In genomic region chr8:44877066-44877465, GRCm38 (mm10) we compare ENCODE assay signal across 26 mouse cellular contexts. TPM values are rescaled to one million over a fixed set of nuclear protein-coding genes. Genes with fewer than 3 reads are reported as not detected.
DNase-seq lines count a peak whose midpoint lies in the region; ATAC-seq and TF ChIP-seq lines count a peak whose summit lies in the region.
"Had no signal": no experiment of that assay in that cellular context is flagged by ENCODE, and none has a peak within 500 bp of the region (broad histone marks: within the 10 kb centered on the region; RNA-seq: fewer than 3 reads in every experiment).

No protein-coding gene starts in this region.

- no peaks in the 10 kb centered on the region for H3K36me3 ChIP-seq in C2C12 (ENCODE audit: control insufficient read depth, insufficient read depth)
- H3K36me3 ChIP-seq: heart, embryonic 13.5 days; hindbrain, embryonic 10.5 days; hindbrain, embryonic 15.5 days; midbrain, embryonic 13.5 days; neural tube, embryonic 15.5 days had no signal

- peak; percentile 12 for DNase-seq in kidney, postnatal 10 days
- no peak for DNase-seq in kidney, postnatal 36 days
- DNase-seq in lung, postnatal 36 days = peak; percentile 10
- DNase-seq in lung, postnatal 14 days = no peak
- DNase-seq in mesoderm, embryonic 11.5 days (ENCODE audit: low read depth, low spot score) = peak; percentile 12
- DNase-seq: adrenal gland, adult 2 months; adrenal gland, postnatal 36 days; cerebellum, adult 2 months; cerebellum, postnatal 14 days; forebrain, postnatal 0 days; heart, postnatal 10 days; kidney, adult 18-20 months; layer of hippocampus, adult 9-11 months; liver; retina, postnatal 1 day; right cerebral cortex, postnatal 14 days; thymus, postnatal 4 days had no signal

- ATAC-seq in megakaryocyte, adult 5-6 weeks (ENCODE audit: poor library complexity, severe bottlenecking) = no peak
- ATAC-seq: activated CD4-positive, CD25-positive, alpha-beta regulatory T cell, adult 4 months; forebrain, postnatal 0 days; midbrain, embryonic 13.5 days had no signal

- TF ChIP-seq CTCF in C2C12 (IDR thresholded peaks at IDR 0.05; ENCODE audit: control insufficient read depth, insufficient read depth, insufficient read length) = no peak

- H3K79me3 ChIP-seq in C2C12 (ENCODE audit: low read depth) = no peaks in the 10 kb centered on the region

- H3K27me3 ChIP-seq in C2C12 (ENCODE audit: control insufficient read depth, insufficient read depth, insufficient read length) = no peaks in the 10 kb centered on the region
- H3K27me3 ChIP-seq: heart, embryonic 13.5 days; hindbrain, embryonic 15.5 days; megakaryocyte, embryonic 14.5 days; midbrain, embryonic 13.5 days; neural tube, embryonic 15.5 days had no signal

- H3ac ChIP-seq in C2C12 (ENCODE audit: control insufficient read depth, insufficient read length, low read depth) = no peak overlapping the region

- H3K79me2 ChIP-seq in C2C12 (ENCODE audit: control insufficient read depth, insufficient read depth) = no peaks in the 10 kb centered on the region

- no peak overlapping the region for H3K4me3 ChIP-seq in C2C12 (ENCODE audit: insufficient read depth, poor library complexity, severe bottlenecking)
- H3K4me3 ChIP-seq: heart, embryonic 13.5 days; hindbrain, embryonic 10.5 days; hindbrain, embryonic 15.5 days; megakaryocyte, embryonic 14.5 days; midbrain, embryonic 13.5 days; neural tube, embryonic 15.5 days had no signal

TF ChIP-seq in C2C12, 6 proteins besides CTCF, POLR2A, EP300 and RAD21:
- TF ChIP-seq MAX (IDR thresholded peaks at IDR 0.05) = peak; percentile 31
- no peak for TF ChIP-seq USF1 (IDR thresholded peaks at IDR 0.05; ENCODE audit: low read depth)
- peak; percentile 69 for TF ChIP-seq CEBPB (IDR thresholded peaks at IDR 0.05; ENCODE audit: low read depth)
TF ChIP-seq in C2C12: peak in this region for 2.

RNA-seq across cellular contexts. Expression of gene Fat1, which starts 58.2 kb away (rescaled TPM):
- polyA plus RNA-seq in C2C12 (2012; fragmentation: generic; extraction: Trizol) = 24.4 TPM
- total RNA-seq in megakaryocyte, adult 5-6 weeks (2015) = 0.02 and 0.42 TPM in 2 replicates
- total RNA-seq in megakaryocyte, adult 5-6 weeks (2017) = 0.04 and 0.07 TPM in 2 replicates

Comparison
In these comparisons a context has a peak if more than half of its experiments do, and no peak if none do; other contexts are left out.
1. DNase-seq: peak in kidney, postnatal 10 days (single experiment), lung, postnatal 36 days (single experiment) and mesoderm, embryonic 11.5 days (single experiment); none in kidney, postnatal 36 days (0 of 2) and lung, postnatal 14 days (single experiment).